Mouse (Mus musculus) heart, postnatal 0 days (tissue): ENCODE data around the gene Rufy1. TPM values are rescaled to one million over a fixed set of nuclear protein-coding genes. Genes with fewer than 3 reads are reported as not detected.

ENCODE experiments used
- ATAC-seq: fragments of 200-750 bp; cut with Nextera tagmentation; 2 replicates; pipeline ENCODE4 v1.8.0; 2017; ENCODE audit warnings: low read depth, moderate number of reproducible peaks, moderate library complexity; ENCODE audit not compliant: insufficient read depth
- DNase-seq: peaks from one replicate; pipeline ENCODE4 v3.0.0-alpha.2; 2016; ENCODE audit warnings: low spot score
- H3K27ac ChIP-seq: fragments of 300-500 bp; sonication (generic); 2 replicates; pipeline ENCODE4 v1.5.1; 2014; ENCODE audit warnings: low read depth, mild to moderate bottlenecking
- H3K27me3 ChIP-seq: fragments of 300-500 bp; sonication (generic); 2 replicates; pipeline ENCODE4 v1.6.1; 2014; ENCODE audit warnings: low read length, mixed read lengths; ENCODE audit not compliant: control insufficient read depth, insufficient read depth
- H3K36me3 ChIP-seq: fragments of 300-500 bp; sonication (generic); replicated peaks from 2 replicates; pipeline ENCODE4 v1.6.1; 2014; ENCODE audit warnings: low read length, mixed read lengths; ENCODE audit not compliant: control insufficient read depth, insufficient read depth
- H3K4me1 ChIP-seq: fragments of 300-500 bp; sonication (generic); 2 replicates; pipeline ENCODE4 v1.6.1; 2014; ENCODE audit warnings: antibody characterized with exemption; ENCODE audit not compliant: control insufficient read depth, insufficient read depth
- H3K4me2 ChIP-seq: fragments of 300-500 bp; sonication (generic); 2 replicates; pipeline ENCODE4 v1.6.1; 2014; ENCODE audit warnings: low read depth, mild to moderate bottlenecking, low read length, moderate library complexity
- H3K4me3 ChIP-seq: fragments of 300-500 bp; sonication (generic); 2 replicates; pipeline ENCODE4 v1.5.1; 2014; ENCODE audit warnings: low read depth, low read length
- H3K9ac ChIP-seq: fragments of 300-500 bp; sonication (generic); replicated peaks from 2 replicates; pipeline ENCODE4 v1.6.1; 2014; ENCODE audit warnings: low read depth, low read length, mixed read lengths
- H3K9me3 ChIP-seq: fragments of 300-500 bp; sonication (generic); replicated peaks from 2 replicates; pipeline ENCODE4 v1.6.1; 2016; ENCODE audit warnings: low read length; ENCODE audit not compliant: control insufficient read depth
- CTCF ChIP-seq: IDR thresholded peaks from 2 replicates; pipeline ENCODE4 v1.5.1; 2016; ENCODE audit warnings: antibody characterized with exemption, control low read depth, low read depth
- EP300 ChIP-seq: IDR thresholded peaks from 2 replicates; pipeline ENCODE4 v1.6.1; 2016; ENCODE audit warnings: antibody characterized with exemption, low read depth
- WGBS: fragments of 180-500 bp; shearing (Covaris S2); extraction: QIAGEN DNeasy Blood & Tissue Kit; methylation state at CpG from one replicate; pipeline ENCODE4 v1.1.7; 2014; 5-methylcytosine and 5-hydroxymethylcytosine counted together
- polyA plus RNA-seq: library from polyadenylated mRNA; unstranded; fragments of >200 nt; fragmentation: Nextera tagmentation; extraction: Ambion mirVana; gene quantifications from 2 replicates; pipeline ENCODE4 v1.2.1, GENCODE M21; 2015
- total RNA-seq: library from RNA; depleted of rRNA; stranded (reverse); fragments of >200 nt; gene quantifications from 2 replicates; pipeline ENCODE4 v1.2.3, GENCODE M21; 2014; ENCODE audit warnings: low replicate concordance; rRNA removed

The Rufy1 gene
- total RNA-seq (22.8 and 24.9 TPM in 2 replicates), polyA plus RNA-seq (29.2 and 29.8 TPM in 2 replicates)

DNA sequence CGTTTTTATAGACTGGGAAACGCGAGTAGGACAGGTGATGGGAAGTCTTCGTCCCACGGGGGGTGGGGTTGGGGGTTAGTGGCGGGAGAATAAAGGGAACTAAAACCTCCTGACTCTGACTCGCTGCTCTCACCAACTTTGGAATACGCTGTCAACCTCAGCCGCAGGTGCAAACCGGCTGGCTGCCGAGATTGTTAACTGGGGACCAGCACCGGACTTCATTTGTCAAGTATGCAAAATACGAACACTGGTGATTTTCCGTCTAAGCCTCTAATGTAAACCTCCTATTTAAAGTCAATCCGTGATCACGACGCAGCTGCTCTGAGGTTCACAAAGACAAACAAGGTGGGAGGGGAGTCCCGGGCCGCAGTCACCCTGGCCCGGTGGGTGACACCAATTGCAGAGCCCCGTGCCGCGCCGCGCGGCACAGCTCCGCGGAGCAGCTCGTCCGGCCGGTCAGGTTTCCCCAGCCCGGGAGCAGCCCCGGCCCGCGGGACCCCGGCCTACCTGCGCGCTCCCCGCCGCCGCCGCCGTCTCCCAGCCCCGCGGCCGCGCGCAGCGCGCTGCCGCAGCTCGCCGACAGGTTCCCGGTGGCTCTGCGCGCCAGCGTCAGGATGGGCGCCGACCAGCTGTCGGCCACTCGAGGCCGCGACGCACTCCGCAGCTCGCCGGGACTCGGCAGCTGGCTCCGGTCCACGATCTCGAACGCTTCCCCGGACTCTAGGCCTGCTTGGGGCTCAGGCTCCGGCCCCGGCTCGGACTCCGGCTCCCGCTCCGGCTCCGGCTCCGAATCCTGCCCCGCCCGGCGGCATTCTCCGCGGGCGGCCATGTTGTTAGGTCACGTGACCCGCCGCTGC is at the start of gene Rufy1:
Rufy1 (minus strand) TSS at position 849 of the 857 bp plus-strand sequence.
- DNase-seq (peak; percentile 84), ATAC-seq (peak; percentile 86)

DNA sequence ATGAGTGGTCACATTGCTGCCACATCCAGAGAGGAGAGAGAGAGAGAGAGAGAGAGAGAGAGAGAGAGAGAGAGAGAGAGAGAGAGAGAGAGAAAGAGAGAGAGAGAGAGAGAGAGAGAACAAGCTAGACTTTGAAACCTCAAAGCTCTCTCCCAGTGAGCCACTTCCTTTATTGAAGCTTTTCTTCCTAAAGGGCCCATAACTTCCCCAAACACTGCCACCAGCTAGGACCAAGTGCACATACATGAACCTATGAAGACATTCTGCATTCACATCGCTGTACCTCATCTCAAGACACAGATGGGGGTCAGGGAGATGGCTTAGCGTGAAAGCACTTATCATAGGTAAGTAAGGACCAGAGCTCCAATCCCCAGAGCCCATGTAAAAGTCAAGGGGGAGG is 47.1 kb upstream of the Rufy1 start:
- 100% methylated on average over 2 of the region's 2 CpGs for WGBS
- no peak overlapping the region for H3K4me2 ChIP-seq
- H3K36me3 ChIP-seq, result no peaks in the 10 kb centered on the region
- no peak overlapping the region for H3K4me3 ChIP-seq
- no peaks in the 10 kb centered on the region for H3K27me3 ChIP-seq
- no peaks in the 10 kb centered on the region for H3K4me1 ChIP-seq
- no peak overlapping the region for H3K27ac ChIP-seq
- no peak for DNase-seq
- TF ChIP-seq CTCF (no peak), EP300 (no peak)
- no peak overlapping the region for H3K9ac ChIP-seq
- ATAC-seq, result no peak
- H3K9me3 ChIP-seq, result no peaks in the 10 kb centered on the region

More for the DNA sequence above, at the start of gene Rufy1:
- peak within 1 kb of the TSS; percentile 88 for H3K4me2 ChIP-seq
- no peaks in the 10 kb centered on the region for H3K27me3 ChIP-seq
- peak within 1 kb of the TSS; percentile 94 for H3K4me3 ChIP-seq
- under 1% methylated on average over 89 of the region's 90 CpGs for WGBS
- H3K4me1 ChIP-seq, result peaks cover 6% of the 10 kb centered on the region; the same call in 1 of the 2 replicates
- peak within 1 kb of the TSS; percentile 94 for H3K9ac ChIP-seq
- H3K36me3 ChIP-seq, result no peaks in the 10 kb centered on the region
- H3K27ac ChIP-seq, result peak within 1 kb of the TSS; percentile 98
- H3K9me3 ChIP-seq, result no peaks in the 10 kb centered on the region
- TF ChIP-seq EP300 (0 out of 2 replicates have a peak, but pooled peaks have one; percentile 29), CTCF (no peak)

DNA sequence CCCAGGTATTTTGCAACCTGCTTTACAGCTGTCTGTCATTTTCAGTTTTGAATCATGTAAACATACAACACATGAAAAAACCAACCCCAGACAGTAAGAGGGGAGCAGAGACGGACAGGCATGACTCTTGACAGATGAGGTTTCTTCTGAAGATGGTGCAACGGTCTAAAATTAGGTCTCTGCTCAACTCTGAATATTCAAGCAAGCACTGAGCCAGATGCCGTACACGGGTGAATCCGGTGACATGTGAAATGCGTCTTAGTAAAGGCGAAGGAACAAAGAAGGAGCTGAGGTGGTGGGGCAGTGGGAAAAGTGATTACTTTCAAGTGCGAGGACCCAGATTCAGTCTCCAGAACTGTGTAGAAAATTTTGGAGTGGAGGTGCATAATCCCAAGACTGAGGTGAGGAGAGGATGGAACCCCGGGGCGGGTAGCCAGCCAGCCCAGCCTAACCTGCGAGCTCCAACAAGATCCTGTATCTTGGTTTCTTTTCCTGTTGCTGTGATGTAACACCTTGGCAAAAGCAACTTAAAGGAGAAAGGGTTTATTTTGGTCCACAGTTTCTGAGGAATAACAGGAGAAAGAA is 46.7 kb upstream of the Rufy1 start:
- 35% methylated on average over 11 of the region's 11 CpGs for WGBS
- Histone ChIP-seq H3K4me2 (peak overlapping the region; percentile 1; the same call in 1 of the 2 replicates), H3K9me3 (no peaks in the 10 kb centered on the region), H3K4me1 (no peaks in the 10 kb centered on the region), H3K27ac (no peak overlapping the region), H3K9ac (no peak overlapping the region), H3K36me3 (no peaks in the 10 kb centered on the region), H3K27me3 (no peaks in the 10 kb centered on the region), H3K4me3 (no peak overlapping the region)
- no peak for TF ChIP-seq EP300
- no peak for TF ChIP-seq CTCF
- ATAC-seq (peak; percentile 56), DNase-seq (peak; percentile 37)

DNA sequence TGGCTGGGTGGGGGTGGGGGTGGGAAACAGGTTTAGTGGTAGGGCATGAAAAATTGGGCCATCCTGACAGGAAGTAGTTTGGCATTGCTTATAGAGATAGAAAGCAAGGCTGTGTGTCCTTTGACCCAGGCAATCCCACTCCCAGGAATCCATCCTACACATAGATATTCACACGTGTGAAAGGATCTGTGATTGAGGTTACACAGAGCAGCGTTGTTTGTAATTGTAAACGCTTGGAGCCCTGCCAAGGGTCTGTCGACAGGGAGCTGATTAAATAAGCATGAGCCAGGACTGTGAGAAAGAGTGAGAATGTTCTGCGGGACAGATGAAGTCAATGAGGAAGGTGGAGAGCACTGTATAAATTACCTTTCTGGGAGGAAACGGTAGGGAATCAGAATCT is 46.0 kb upstream of the Rufy1 start:
- Histone ChIP-seq H3K27ac (no peak overlapping the region), H3K4me2 (peak overlapping the region; percentile 1; the same call in 1 of the 2 replicates), H3K36me3 (no peaks in the 10 kb centered on the region), H3K9ac (no peak overlapping the region), H3K4me1 (no peaks in the 10 kb centered on the region), H3K9me3 (no peaks in the 10 kb centered on the region), H3K27me3 (no peaks in the 10 kb centered on the region), H3K4me3 (no peak overlapping the region)
- ATAC-seq, result peak; percentile 93
- TF ChIP-seq CTCF (no peak), EP300 (peak; percentile 77; the same call in 1 of the 2 replicates)
- WGBS, result 8% methylated on average over 6 of the region's 6 CpGs
- DNase-seq, result peak; percentile 82

DNA sequence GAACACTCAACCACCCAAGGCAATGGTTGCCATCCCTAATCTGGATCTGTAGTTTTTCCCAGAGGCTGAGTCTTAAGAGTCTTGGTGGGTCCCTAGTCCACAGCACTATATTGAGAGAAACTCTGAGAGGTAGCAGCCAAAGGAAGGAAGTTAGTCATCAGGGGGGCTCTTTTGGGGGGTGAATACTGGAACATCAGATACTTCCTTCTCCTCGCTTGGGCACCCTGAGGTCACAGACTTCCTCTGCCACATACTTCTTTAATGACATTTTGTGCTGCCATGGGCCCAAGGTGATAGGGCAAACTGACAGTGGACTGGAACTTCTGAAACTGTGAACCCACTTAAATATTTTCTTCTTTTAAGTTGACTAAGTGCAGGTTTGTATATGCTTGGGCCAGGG is 43.0 kb upstream of the Rufy1 start:
- Histone ChIP-seq H3K9me3 (peaks cover 18% of the 10 kb centered on the region), H3K9ac (no peak overlapping the region), H3K27me3 (no peaks in the 10 kb centered on the region), H3K4me3 (no peak overlapping the region), H3K27ac (no peak overlapping the region), H3K36me3 (no peaks in the 10 kb centered on the region), H3K4me2 (no peak overlapping the region), H3K4me1 (no peaks in the 10 kb centered on the region)
- 80% methylated on average over 1 of the region's 1 CpGs for WGBS
- TF ChIP-seq CTCF (no peak), EP300 (no peak)
- no peak for ATAC-seq
- no peak for DNase-seq
